Mouse (Mus musculus): Measurements from ENCODE around the gene Lad1.

- TF ChIP-seq CTCF (conservative IDR thresholded peaks at IDR 0.05; ENCODE audit: low read length), result no peak
- TF ChIP-seq NANOG (IDR thresholded peaks at IDR 0.05; ENCODE audit: borderline replicate concordance, low read length), result no peak
- TF ChIP-seq POU5F1 (IDR thresholded peaks at IDR 0.05; ENCODE audit: borderline replicate concordance, low read length), result no peak
Observed at GRCm38 (mm10) chr1:135798492-135798891, 19.9 kb upstream of the Lad1 start.
